Mouse (Mus musculus) limb, embryonic 11.5 days (tissue): ENCODE data around the gene Naxd. TPM values are rescaled to one million over a fixed set of nuclear protein-coding genes. Genes with fewer than 3 reads are reported as not detected.
"Not testable (repeated sequence)": the region's sequence is repeated elsewhere in the genome, so short reads cannot be mapped to it uniquely, and the experiment has no call there.

Experiments
- ATAC-seq: fragments of 200-750 bp; cut with Nextera tagmentation; 2 replicates; pipeline ENCODE4 v1.8.0; 2017; ENCODE audit warnings: low read depth; ENCODE audit not compliant: insufficient number of reproducible peaks, low FRiP score, low TSS enrichment
- DNase-seq: peaks from one replicate; pipeline ENCODE4 v3.0.0-alpha.2; 2015; ENCODE audit warnings: low spot score
- H3K27ac ChIP-seq: fragments of 300-500 bp; sonication (generic); replicated peaks from 2 replicates; pipeline ENCODE4 v1.5.1; 2014; ENCODE audit warnings: low read depth, mild to moderate bottlenecking, low read length
- H3K27me3 ChIP-seq: fragments of 300-500 bp; sonication (generic); 2 replicates; pipeline ENCODE4 v1.6.1; 2014; ENCODE audit warnings: mild to moderate bottlenecking, low read length, mixed read lengths; ENCODE audit not compliant: control insufficient read depth, insufficient read depth
- H3K36me3 ChIP-seq: fragments of 300-500 bp; sonication (generic); 2 replicates; pipeline ENCODE4 v1.6.1; 2014; ENCODE audit warnings: mild to moderate bottlenecking, low read length, moderate library complexity, mixed read lengths; ENCODE audit not compliant: control insufficient read depth, insufficient read depth
- H3K4me1 ChIP-seq: fragments of 300-500 bp; sonication (generic); 2 replicates; pipeline ENCODE4 v1.6.1; 2014; ENCODE audit warnings: low read length, mixed read lengths; ENCODE audit not compliant: control insufficient read depth, insufficient read depth
- H3K4me2 ChIP-seq: fragments of 300-500 bp; sonication (generic); 2 replicates; pipeline ENCODE4 v1.6.1; 2014; ENCODE audit warnings: low read depth, mild to moderate bottlenecking, moderate library complexity; ENCODE audit not compliant: severe bottlenecking
- H3K4me3 ChIP-seq: fragments of 300-500 bp; sonication (generic); 2 replicates; pipeline ENCODE4 v1.5.1; 2014; ENCODE audit warnings: low read depth, low read length
- H3K9ac ChIP-seq: fragments of 300-500 bp; sonication (generic); 2 replicates; pipeline ENCODE4 v1.6.1; 2014; ENCODE audit warnings: mild to moderate bottlenecking, low read length
- H3K9me3 ChIP-seq: fragments of 300-500 bp; sonication (generic); 2 replicates; pipeline ENCODE4 v1.6.1; 2016; ENCODE audit warnings: low read length; ENCODE audit not compliant: control insufficient read depth
- WGBS: fragments of 180-500 bp; shearing (Covaris S2); extraction: QIAGEN DNeasy Blood & Tissue Kit; methylation state at CpG from one replicate; pipeline ENCODE4 v1.1.7; 2014; 5-methylcytosine and 5-hydroxymethylcytosine counted together
- polyA plus RNA-seq: library from polyadenylated mRNA; unstranded; fragments of >200 nt; fragmentation: Nextera tagmentation; extraction: Ambion mirVana; gene quantifications from 2 replicates; pipeline ENCODE4 v1.2.1, GENCODE M21; 2014

Naxd gene
- polyA plus RNA-seq, 1 experiment from 2014 or later: 107 TPM

GRCm38 (mm10) chr8:11549706-11550105 is 52.4 kb downstream of the Naxd start:
- Histone ChIP-seq H3K9ac (no peak overlapping the region), H3K27ac (no peak overlapping the region), H3K9me3 (no peaks in the 10 kb centered on the region), H3K4me2 (peak overlapping the region; percentile 66), H3K27me3 (no peaks in the 10 kb centered on the region), H3K4me3 (peak overlapping the region; percentile 71), H3K4me1 (peaks cover 4% of the 10 kb centered on the region; the same call in 1 of the 2 replicates), H3K36me3 (0 out of 2 replicates have a peak, but pooled peaks cover 2% of the 10 kb centered on the region)
- 28% methylated on average over 7 of the region's 7 CpGs for WGBS
- ATAC-seq: no peak
- DNase-seq: peak; percentile 69

- ATAC-seq: peak; percentile 68
- WGBS: under 1% methylated on average over 53 of the region's 53 CpGs
Observed at GRCm38 (mm10) chr8:11550281-11550948, 53.1 kb downstream of the Naxd start, which contains the start of gene Cars2. Cars2 (minus strand) TSS chr8:11550783.

GRCm38 (mm10) chr8:11551497-11551896 is 54.2 kb downstream of the Naxd start:
- H3K9ac ChIP-seq, H3K27me3 ChIP-seq, ATAC-seq, H3K4me3 ChIP-seq, DNase-seq, H3K4me1 ChIP-seq, H3K9me3 ChIP-seq, H3K27ac ChIP-seq, H3K4me2 ChIP-seq, H3K36me3 ChIP-seq: not testable (repeated sequence)
- 83% methylated on average over 3 of the region's 4 CpGs for WGBS

More at GRCm38 (mm10) chr8:11550281-11550948, 53.1 kb downstream of the Naxd start, which contains the start of gene Cars2:
- Histone ChIP-seq H3K4me3 (peak within 1 kb of the TSS; percentile 71), H3K27ac (peak within 1 kb of the TSS; percentile 63), H3K9ac (peak within 1 kb of the TSS; percentile 70), H3K4me1 (peaks cover 4% of the 10 kb centered on the region; the same call in 1 of the 2 replicates), H3K27me3 (no peaks in the 10 kb centered on the region), H3K9me3 (no peaks in the 10 kb centered on the region), H3K4me2 (peak within 1 kb of the TSS; percentile 66), H3K36me3 (0 out of 2 replicates have a peak, but pooled peaks cover 2% of the 10 kb centered on the region)
- peak; percentile 91 for DNase-seq

GRCm38 (mm10) chr8:11552390-11552789 is 55.1 kb downstream of the Naxd start:
- Histone ChIP-seq H3K4me2 (no peak overlapping the region), H3K27ac (no peak overlapping the region), H3K27me3 (no peaks in the 10 kb centered on the region), H3K9ac (no peak overlapping the region), H3K4me1 (peaks cover 4% of the 10 kb centered on the region; the same call in 1 of the 2 replicates), H3K36me3 (no peaks in the 10 kb centered on the region), H3K9me3 (no peaks in the 10 kb centered on the region), H3K4me3 (no peak overlapping the region)
- 86% methylated on average over 10 of the region's 10 CpGs for WGBS
- DNase-seq (no peak), ATAC-seq (no peak)

GRCm38 (mm10) chr8:11554799-11555719 is 57.8 kb downstream of the Naxd start, which contains the start of gene Ing1:
Ing1 (plus strand) TSS chr8:11555571.
- peak; percentile 97 for DNase-seq

GRCm38 (mm10) chr8:11555720-11556591 is 58.6 kb downstream of the Naxd start:
- peak overlapping the region; percentile 97 for H3K9ac ChIP-seq
- no peaks in the 10 kb centered on the region for H3K27me3 ChIP-seq
- H3K36me3 ChIP-seq: no peaks in the 10 kb centered on the region
- peaks cover 8% of the 10 kb centered on the region for H3K4me1 ChIP-seq
- peak overlapping the region; percentile 70 for H3K4me3 ChIP-seq
- DNase-seq: peak; percentile 98
- peak overlapping the region; percentile 95 for H3K27ac ChIP-seq
- no peaks in the 10 kb centered on the region for H3K9me3 ChIP-seq
- H3K4me2 ChIP-seq: peak overlapping the region; percentile 69
- peak; percentile 88 for ATAC-seq
- under 1% methylated on average over 103 of the region's 103 CpGs for WGBS

More at GRCm38 (mm10) chr8:11554799-11555719, 57.8 kb downstream of the Naxd start, which contains the start of gene Ing1:
- H3K27me3 ChIP-seq: no peaks in the 10 kb centered on the region
- H3K4me2 ChIP-seq: peak within 1 kb of the TSS; percentile 69
- H3K36me3 ChIP-seq: no peaks in the 10 kb centered on the region
- peak within 1 kb of the TSS; percentile 70 for H3K4me3 ChIP-seq
- under 1% methylated on average over 52 of the region's 52 CpGs for WGBS
- no peaks in the 10 kb centered on the region for H3K9me3 ChIP-seq
- peak within 1 kb of the TSS; percentile 97 for H3K9ac ChIP-seq
- peak within 1 kb of the TSS; percentile 95 for H3K27ac ChIP-seq
- peaks cover 9% of the 10 kb centered on the region for H3K4me1 ChIP-seq
- peak; percentile 83 for ATAC-seq

- Histone ChIP-seq H3K36me3 (peaks cover 4% of the 10 kb centered on the region), H3K9ac (peak overlapping the region; percentile 97), H3K4me1 (peaks cover 6% of the 10 kb centered on the region; the same call in 1 of the 2 replicates), H3K27ac (peak overlapping the region; percentile 95), H3K9me3 (no peaks in the 10 kb centered on the region), H3K27me3 (no peaks in the 10 kb centered on the region), H3K4me2 (peak overlapping the region; percentile 69), H3K4me3 (peak overlapping the region; percentile 70)
- under 1% methylated on average over 83 of the region's 85 CpGs for WGBS
- no peak for ATAC-seq
- peak; percentile 67 for DNase-seq
Observed at GRCm38 (mm10) chr8:11556691-11557423, 59.6 kb downstream of the Naxd start.
